Mouse (Mus musculus): Measurements from ENCODE around the gene Dzip1.

Gene Dzip1

DNA sequence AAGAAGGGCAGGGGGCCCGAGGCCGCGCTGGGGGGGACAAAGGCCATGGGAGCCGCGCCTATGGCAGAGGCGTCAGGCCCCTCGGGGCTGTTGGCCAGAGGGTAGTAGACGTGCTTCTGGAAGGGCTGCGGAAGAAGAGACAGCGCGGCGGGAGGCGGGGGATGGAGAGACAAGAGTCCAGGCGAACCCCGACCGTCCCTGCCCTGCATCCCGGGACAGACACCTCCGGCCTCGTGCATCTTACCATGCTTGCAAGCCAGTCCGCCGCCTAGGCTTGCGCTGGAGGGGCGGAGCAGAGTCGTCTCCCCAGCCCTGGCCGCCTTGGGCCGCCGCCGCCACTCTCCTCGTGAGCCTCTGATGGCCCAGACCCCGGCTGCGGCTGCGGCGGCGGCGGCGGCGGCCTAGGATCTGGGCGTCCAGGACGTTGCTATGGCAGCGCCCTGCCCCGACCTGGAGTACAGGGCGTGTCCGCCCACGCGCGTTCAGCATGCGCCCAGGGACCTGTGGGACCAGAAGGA is 2.5 kb downstream of the Dzip1 start:
- peak; percentile 37 for DNase-seq (ENCODE audit: low read depth, low spot score)

DNA sequence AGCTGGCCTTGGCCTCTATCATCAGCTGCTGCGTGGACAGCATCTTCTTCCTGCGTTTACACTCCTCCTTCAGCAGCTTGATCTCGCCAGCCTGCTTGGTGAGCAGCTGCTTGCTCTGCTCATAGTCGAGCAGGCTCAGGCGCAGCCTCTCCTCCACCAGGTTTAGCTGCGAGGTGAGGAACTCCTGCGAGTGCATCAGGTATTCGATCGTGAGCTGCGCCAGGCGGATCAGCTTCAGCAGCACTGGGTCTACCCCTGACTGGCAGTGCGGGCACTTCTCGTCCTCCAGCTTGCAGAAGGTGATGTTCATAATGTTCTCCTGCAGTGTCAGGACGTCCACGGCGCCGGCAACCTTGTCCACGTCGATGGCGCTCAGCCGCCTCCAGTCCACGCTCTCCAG is 3.0 kb downstream of the Dzip1 start:
- DNase-seq (ENCODE audit: low read depth, low spot score) = no peak

GRCm38 (mm10) chr14:118920654-118921053 is 4.6 kb downstream of the Dzip1 start:
- no peak for DNase-seq (ENCODE audit: low read depth, low spot score)

GRCm38 (mm10) chr14:118919025-118919424 is 6.2 kb downstream of the Dzip1 start:
- peak; percentile 40 for DNase-seq (ENCODE audit: low read depth, low spot score)

DNA sequence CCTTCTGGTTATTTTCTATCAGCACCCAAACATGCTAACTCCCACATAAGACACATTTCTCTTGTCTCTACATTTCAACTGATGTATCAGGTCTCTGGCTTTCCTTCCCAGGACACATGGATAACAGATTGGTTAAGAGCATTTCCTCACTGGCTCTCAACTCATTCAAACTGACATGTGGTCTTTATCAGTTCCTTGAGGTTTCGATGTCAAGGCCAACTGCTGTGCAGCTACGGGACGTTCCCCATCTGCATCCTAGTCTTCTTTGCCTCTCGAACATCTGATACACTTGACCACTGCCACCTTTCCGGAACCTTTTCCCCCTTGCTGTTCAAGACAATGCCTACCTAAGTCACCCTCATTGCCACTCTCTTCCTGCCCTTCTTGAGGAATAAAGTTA is 11.6 kb downstream of the Dzip1 start:
- DNase-seq (ENCODE audit: low read depth, low spot score) = no peak

DNA sequence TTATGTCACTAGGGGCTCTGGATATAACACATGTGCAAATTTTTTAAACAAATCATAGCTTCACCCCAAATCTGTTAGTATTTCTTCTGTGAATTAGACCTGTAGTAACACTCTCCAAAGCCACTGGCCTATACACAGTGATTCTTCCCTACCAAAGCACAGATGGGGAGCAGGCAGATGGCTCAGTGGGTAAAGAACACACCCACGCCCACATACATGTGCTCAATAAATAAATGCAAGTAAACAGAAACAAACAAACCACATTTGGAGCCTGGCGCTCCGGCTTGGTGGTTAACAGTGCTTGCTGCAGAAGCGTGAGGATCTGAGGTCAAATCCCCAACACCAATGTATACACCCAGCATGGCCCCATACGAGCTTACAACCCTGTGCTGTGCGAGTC is 13.7 kb downstream of the Dzip1 start:
- DNase-seq (ENCODE audit: low read depth, low spot score) = no peak

GRCm38 (mm10) chr14:118910332-118911222 is 14.7 kb downstream of the Dzip1 start:
- DNase-seq (ENCODE audit: low read depth, low spot score) = peak; percentile 67

GRCm38 (mm10) chr14:118909872-118910271 is 15.4 kb downstream of the Dzip1 start:
- no peak for DNase-seq (ENCODE audit: low read depth, low spot score)

GRCm38 (mm10) chr14:118907592-118907991 is 17.7 kb downstream of the Dzip1 start:
- no peak for DNase-seq (ENCODE audit: low read depth, low spot score)

DNA sequence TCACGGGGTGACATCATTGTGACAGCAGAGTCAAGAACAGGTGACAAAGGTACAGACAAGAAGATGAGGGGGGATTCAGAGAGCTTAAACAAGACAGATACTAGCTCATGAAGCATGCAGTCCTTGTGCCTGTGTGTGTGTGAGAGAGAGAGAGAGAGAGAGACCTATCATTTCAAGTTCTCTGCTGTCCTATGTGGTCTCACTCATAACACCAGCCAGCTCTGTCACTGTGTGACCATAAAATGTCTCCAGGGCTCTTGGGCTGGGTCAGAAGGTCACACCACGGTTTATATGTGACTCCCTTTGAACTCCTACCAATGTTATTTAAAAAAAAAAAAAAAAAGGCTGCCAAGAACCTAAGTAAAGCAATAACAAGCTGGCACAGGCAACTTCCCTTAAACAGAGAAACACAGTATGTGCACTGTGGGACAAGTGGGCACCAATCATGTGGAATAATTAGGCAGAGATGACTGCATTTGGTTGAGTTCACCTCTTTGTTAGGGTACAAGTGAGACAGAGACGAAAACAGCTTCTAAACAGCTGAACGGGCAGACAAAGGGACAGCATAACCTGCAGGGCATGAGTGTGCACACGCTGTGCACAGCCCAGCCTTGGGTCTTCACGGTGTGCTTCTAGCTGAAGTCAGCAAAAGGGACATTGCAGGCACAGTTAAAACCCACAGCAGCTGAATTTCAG is 21.2 kb downstream of the Dzip1 start:
- no peak for DNase-seq (ENCODE audit: low read depth, low spot score)

- no peak for DNase-seq (ENCODE audit: low read depth, low spot score)
Measured at GRCm38 (mm10) chr14:118903397-118903796, 21.9 kb downstream of the Dzip1 start.

DNA sequence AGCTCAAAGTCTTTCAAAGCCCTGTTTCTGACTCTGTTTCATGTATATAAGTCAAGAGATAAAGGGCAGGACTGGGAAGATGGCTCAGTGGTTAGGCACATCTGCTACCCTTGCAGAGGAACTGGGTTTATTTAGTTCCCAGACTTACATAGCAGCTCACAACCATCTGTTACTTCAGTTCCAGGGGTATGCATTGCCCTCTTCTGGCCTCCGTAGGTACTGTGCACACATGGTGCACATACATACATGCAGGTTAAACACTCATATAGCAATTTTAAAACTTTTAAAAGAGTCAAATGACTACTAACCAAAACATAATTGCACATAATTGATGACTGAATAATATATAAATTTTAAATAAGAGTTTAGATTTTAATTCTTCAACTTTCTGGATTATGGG is 24.3 kb downstream of the Dzip1 start:
- peak; percentile 62 for DNase-seq (ENCODE audit: low read depth, low spot score)

GRCm38 (mm10) chr14:118899940-118900339 is 25.3 kb downstream of the Dzip1 start:
- DNase-seq (ENCODE audit: low read depth, low spot score) = no peak

- no peak for DNase-seq (ENCODE audit: low read depth, low spot score)
Measured at GRCm38 (mm10) chr14:118895655-118896054, 29.6 kb downstream of the Dzip1 start.

DNA sequence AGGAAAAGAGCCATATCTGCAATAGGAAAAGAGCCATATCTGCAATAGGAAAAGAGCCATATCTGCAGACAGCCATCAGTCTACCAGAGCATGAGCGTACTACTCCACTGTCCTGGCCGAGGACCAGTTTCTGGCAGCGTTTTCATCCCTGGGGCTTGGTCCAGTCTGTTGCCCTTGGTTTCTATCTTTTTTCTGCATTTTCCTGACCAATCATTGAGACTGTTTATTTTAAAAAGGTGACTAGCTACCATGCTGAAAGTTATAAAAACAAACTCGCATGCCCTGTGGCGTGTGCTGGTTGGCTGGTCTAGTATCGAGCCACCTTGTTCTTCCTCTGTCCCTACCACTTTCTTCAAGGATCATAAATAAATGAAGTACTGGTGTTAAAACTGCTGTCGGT is 30.0 kb downstream of the Dzip1 start:
- DNase-seq (ENCODE audit: low read depth, low spot score) = no peak

DNA sequence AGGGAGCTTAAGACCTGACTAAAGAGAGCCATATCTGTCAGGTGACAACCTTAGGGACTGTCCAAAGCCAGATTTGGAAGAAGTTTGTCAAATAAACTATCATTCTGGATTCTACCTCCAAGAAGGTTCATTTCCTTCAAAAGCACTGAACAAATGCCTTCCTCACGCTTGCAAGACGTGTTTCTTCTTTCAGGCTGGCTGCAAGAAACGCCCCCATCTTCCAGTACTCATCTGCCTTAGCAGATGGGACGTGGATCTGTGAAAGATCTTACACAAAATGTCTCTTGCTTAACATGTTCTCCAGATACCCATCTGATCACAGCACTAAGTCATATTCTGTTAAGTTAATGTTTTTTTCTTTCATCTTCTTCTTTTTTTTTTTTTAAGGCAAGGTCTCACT is 35.2 kb downstream of the Dzip1 start:
- no peak for DNase-seq (ENCODE audit: low read depth, low spot score)

GRCm38 (mm10) chr14:118884250-118884556 is 41.1 kb downstream of the Dzip1 start:
- no peak for DNase-seq (ENCODE audit: low read depth, low spot score)

- no peak for DNase-seq (ENCODE audit: low read depth, low spot score)
Measured at GRCm38 (mm10) chr14:118883344-118884249, 41.7 kb downstream of the Dzip1 start.

- DNase-seq (ENCODE audit: low read depth, low spot score) = peak; percentile 52
Measured at GRCm38 (mm10) chr14:118880696-118881095, 44.6 kb downstream of the Dzip1 start.

- DNase-seq (ENCODE audit: low read depth, low spot score) = peak; percentile 74
Measured at GRCm38 (mm10) chr14:118878346-118878910, 46.8 kb downstream of the Dzip1 start.

- no peak for DNase-seq (ENCODE audit: low read depth, low spot score)
Measured at GRCm38 (mm10) chr14:118874786-118875415, 50.4 kb downstream of the Dzip1 start.

All from R1 (cell line).